Mouse (Mus musculus) embryonic fibroblast, embryonic 13.5 days (primary cell): ENCODE measurements around the gene Cdcp2.

Experiments
- CTCF ChIP-seq: IDR thresholded peaks from 2 replicates; pipeline ENCODE4 v1.5.1; 2011; ENCODE audit warnings: mild to moderate bottlenecking, control low read depth, low read length, moderate library complexity, borderline replicate concordance; ENCODE audit not compliant: insufficient read depth
- POLR2A ChIP-seq: IDR thresholded peaks from 2 replicates; pipeline ENCODE4 v1.6.1; 2011; ENCODE audit warnings: low read depth, mild to moderate bottlenecking, control low read depth, low read length, moderate library complexity

DNA sequence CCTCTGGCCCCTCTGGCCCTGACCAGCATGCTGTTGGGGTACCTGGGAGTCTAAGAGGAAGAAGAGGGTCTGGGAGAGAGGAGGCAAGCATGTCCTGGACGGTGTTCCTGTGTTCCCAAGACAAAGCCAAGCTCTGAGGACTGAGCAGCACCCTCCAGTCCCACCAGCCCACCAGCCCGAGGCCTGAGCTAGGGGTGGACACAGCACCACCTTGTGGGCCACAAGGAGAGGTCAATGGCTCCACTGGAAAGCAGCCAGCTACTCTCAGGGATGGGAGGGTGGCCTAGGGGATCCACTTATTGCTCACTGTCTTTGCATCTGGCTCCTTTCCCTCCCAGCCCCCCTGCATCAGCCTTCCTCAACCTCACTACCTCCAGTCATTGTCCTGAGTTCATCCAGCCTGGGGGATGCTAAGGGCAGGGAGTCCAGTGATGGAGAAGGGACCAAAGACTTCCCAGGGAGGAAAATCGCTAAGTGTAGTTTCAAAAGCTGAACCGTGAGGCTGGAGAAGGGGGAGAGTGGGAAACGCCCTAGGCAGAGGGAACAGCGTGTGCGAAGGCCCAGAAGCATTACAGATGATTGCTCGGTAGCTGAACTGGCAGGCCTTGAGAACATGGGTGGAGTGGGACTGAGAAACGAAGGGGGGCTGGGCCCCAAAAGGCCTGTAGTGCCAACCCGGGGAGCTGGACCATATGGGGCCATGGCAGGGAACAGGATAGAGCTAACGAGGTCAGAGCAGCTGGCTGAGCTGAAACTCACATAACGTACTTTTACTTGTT lies 24.7 kb downstream of the Cdcp2 start:
- no peak for TF ChIP-seq POLR2A
- TF ChIP-seq CTCF = peak; percentile 52; the same call in 1 of the 2 replicates
